Mouse (Mus musculus) hindbrain, embryonic 13.5 days (tissue): ENCODE results near the gene Klhl8. TPM values are rescaled to one million over a fixed set of nuclear protein-coding genes. Genes with fewer than 3 reads are reported as not detected.

Source experiments
- ATAC-seq: fragments of 200-750 bp; cut with Nextera tagmentation; 2 replicates; pipeline ENCODE4 v1.8.0; 2017; ENCODE audit warnings: moderate TSS enrichment; ENCODE audit not compliant: low FRiP score
- H3K27ac ChIP-seq: fragments of 300-500 bp; sonication (generic); 2 replicates; pipeline ENCODE4 v1.5.1; 2015; ENCODE audit warnings: inconsistent platforms, mild to moderate bottlenecking, moderate library complexity
- H3K27me3 ChIP-seq: fragments of 300-500 bp; sonication (generic); 2 replicates; pipeline ENCODE4 v1.6.1; 2015; ENCODE audit warnings: mild to moderate bottlenecking, inconsistent platforms
- H3K36me3 ChIP-seq: fragments of 300-500 bp; sonication (generic); 2 replicates; pipeline ENCODE4 v1.6.1; 2015; ENCODE audit warnings: mild to moderate bottlenecking, inconsistent platforms
- H3K4me1 ChIP-seq: fragments of 300-500 bp; sonication (generic); replicated peaks from 2 replicates; pipeline ENCODE4 v1.6.1; 2015; ENCODE audit warnings: inconsistent platforms
- H3K4me2 ChIP-seq: fragments of 300-500 bp; sonication (generic); 2 replicates; pipeline ENCODE4 v1.6.1; 2015; ENCODE audit warnings: inconsistent platforms, mild to moderate bottlenecking, moderate library complexity
- H3K4me3 ChIP-seq: fragments of 300-500 bp; sonication (generic); 2 replicates; pipeline ENCODE4 v1.5.1; 2015; ENCODE audit warnings: mild to moderate bottlenecking, inconsistent platforms
- H3K9ac ChIP-seq: fragments of 300-500 bp; sonication (generic); 2 replicates; pipeline ENCODE4 v1.6.1; 2015; ENCODE audit warnings: mild to moderate bottlenecking, inconsistent platforms
- H3K9me3 ChIP-seq: fragments of 300-500 bp; sonication (generic); 2 replicates; pipeline ENCODE4 v1.6.1; 2016; ENCODE audit warnings: inconsistent platforms
- WGBS: fragments of 180-500 bp; shearing (Covaris S2); methylation state at CpG from one replicate; pipeline ENCODE4 v1.1.7; 2015; 5-methylcytosine and 5-hydroxymethylcytosine counted together
- polyA plus RNA-seq: library from polyadenylated mRNA; unstranded; fragments of >200 nt; fragmentation: Nextera tagmentation; extraction: Ambion mirVana; gene quantifications from 2 replicates; pipeline ENCODE4 v1.2.1, GENCODE M21; 2015

The Klhl8 gene
- polyA plus RNA-seq, 1 experiment from 2014 or later: 31.9 TPM

DNA sequence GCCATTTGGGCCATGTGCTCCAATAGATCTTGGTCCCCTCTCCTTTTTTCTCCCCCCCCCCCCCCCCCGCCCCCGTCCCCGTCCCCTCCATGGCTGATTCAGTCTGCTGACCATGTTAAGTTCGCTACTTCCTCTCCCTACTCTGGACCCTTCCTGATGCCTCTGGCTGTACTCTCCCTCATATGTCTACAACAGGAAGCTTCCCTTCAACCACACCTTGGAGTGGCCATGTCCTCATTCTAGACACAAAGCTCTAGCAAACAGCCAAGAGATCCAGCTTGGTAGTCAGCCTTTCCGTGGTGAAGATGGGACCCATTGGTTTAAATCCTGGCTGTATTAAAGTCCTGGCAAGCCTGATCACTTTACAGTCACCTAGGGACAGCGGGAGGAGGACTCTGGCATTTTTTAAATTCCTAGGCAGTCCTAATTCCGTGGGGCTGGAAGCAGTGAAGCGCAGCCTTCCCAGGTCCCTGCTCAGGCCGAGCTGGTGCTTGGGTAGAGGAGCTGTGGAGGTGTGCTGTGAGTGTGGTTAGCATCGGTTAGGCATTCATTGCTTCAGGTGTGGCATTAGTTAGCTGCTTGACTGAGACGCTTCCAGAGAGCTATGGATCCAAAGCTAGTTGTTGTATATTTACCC is 74.8 kb downstream of the Klhl8 start:
- Histone ChIP-seq H3K27ac (no peak overlapping the region), H3K4me1 (peaks cover 12% of the 10 kb centered on the region; the same call in 1 of the 2 replicates), H3K9me3 (no peaks in the 10 kb centered on the region), H3K27me3 (no peaks in the 10 kb centered on the region), H3K36me3 (peaks cover 14% of the 10 kb centered on the region; the same call in 1 of the 2 replicates), H3K4me2 (no peak overlapping the region), H3K4me3 (no peak overlapping the region), H3K9ac (no peak overlapping the region)
- 75% methylated on average over 10 of the region's 11 CpGs for WGBS
- no peak for ATAC-seq

DNA sequence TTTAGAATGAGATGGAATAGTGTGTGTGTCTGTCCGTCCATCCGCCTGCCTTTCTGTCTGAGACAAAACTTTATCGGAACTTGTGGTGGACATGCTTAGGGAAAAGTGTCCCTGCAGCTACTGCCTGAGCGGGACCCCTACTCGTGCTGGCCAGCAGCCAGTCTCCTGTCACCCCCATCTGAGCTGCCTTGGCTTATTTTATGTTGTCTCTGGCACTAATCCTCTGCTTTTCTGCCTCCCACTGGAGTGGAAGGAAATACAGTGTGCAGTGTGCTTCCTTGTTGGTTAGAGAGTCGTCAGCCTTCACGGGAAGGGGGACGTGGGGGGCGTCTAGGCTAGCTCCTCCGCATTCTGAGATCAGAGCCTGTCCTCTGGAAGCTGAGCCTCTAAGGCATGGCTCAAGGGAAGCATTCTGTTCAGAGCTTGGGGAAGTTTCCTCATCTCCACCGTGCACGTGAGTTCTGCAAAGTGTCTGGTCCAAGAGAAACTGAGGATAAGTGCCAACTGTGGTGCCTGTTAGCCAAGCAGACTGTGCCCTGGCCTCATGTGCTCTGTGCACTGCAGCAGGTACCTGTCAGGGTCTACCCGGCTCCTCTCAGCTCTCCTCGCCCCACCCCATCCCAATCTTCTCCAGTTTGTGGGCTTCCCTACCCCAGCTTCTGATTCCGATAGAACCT is 75.5 kb downstream of the Klhl8 start:
- Histone ChIP-seq H3K4me3 (no peak overlapping the region), H3K9me3 (no peaks in the 10 kb centered on the region), H3K36me3 (peaks cover 14% of the 10 kb centered on the region; the same call in 1 of the 2 replicates), H3K27me3 (no peaks in the 10 kb centered on the region), H3K4me2 (no peak overlapping the region), H3K9ac (no peak overlapping the region), H3K4me1 (peaks cover 12% of the 10 kb centered on the region; the same call in 1 of the 2 replicates), H3K27ac (no peak overlapping the region)
- 80% methylated on average over 15 of the region's 15 CpGs for WGBS
- no peak for ATAC-seq

DNA sequence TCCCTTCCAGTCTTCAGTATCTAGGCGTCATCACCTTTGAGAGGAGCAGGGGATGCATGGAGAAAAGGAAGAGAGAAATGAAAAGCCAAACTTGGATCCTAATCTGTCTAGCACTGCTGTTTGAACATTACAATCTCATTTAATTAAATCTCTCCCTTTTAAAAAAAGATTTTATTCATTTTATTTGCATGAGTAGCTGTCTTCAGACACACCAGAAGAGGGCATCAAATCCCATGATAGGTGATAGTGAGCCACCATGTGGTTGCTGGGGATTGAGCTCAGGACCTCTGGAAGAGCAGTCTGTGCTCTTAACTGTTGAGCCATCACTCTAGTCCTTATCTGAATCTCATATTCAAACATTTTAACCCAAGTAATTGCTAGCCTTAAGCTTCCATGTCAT is 80.2 kb downstream of the Klhl8 start:
- peaks cover 17% of the 10 kb centered on the region for H3K36me3 ChIP-seq
- no peak overlapping the region for H3K4me2 ChIP-seq
- ATAC-seq: no peak
- no peak overlapping the region for H3K4me3 ChIP-seq
- no peaks in the 10 kb centered on the region for H3K27me3 ChIP-seq
- 100% methylated on average over 1 of the region's 1 CpGs for WGBS
- H3K9ac ChIP-seq: no peak overlapping the region
- H3K9me3 ChIP-seq: no peaks in the 10 kb centered on the region
- 0 out of 2 replicates have a peak, but pooled peaks cover 3% of the 10 kb centered on the region for H3K4me1 ChIP-seq
- no peak overlapping the region for H3K27ac ChIP-seq

DNA sequence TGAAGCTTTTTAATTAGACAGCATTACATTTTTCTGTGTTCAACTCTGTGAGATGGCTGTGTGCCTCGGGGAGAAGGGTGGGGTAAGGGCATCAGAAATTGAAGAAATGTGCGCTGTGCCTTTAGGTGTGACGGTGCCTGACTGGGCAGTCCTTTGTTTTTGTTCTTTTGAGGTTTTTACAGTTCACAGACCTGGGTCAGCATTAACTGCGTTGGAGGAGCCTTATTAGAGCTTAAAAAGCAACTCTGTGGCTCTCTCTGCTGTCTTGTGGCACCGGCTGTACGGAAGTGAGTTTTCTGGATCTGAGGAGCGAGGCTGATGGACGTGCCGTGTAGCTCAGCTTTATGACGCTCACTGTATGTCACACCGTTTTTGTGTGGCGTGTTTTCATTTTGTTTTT is 81.9 kb downstream of the Klhl8 start:
- no peak for ATAC-seq
- no peaks in the 10 kb centered on the region for H3K4me1 ChIP-seq
- no peak overlapping the region for H3K4me3 ChIP-seq
- 77% methylated on average over 12 of the region's 12 CpGs for WGBS
- no peak overlapping the region for H3K27ac ChIP-seq
- no peak overlapping the region for H3K4me2 ChIP-seq
- H3K9ac ChIP-seq: no peak overlapping the region
- H3K9me3 ChIP-seq: no peaks in the 10 kb centered on the region
- no peaks in the 10 kb centered on the region for H3K27me3 ChIP-seq
- H3K36me3 ChIP-seq: peaks cover 11% of the 10 kb centered on the region; the same call in 1 of the 2 replicates

DNA sequence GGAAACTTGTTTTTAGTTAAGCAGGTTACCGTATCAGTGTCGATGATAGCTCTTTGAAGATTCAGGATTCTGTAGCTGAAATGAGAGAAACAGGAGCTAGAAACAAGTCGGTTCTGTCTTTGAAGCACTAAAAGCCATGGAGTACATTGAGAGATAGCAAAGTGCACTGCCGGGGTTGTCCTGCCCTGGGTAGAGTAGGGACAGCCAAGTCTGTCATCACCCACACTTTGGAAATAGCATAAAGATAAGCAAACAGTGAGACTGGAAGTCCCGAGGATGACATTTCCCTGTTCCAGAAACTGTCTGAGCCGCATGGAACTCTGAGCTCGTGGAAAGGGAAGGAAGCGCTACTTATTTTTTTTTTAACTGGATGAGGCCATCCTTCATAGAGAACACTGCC is 82.3 kb downstream of the Klhl8 start:
- Histone ChIP-seq H3K36me3 (peaks cover 7% of the 10 kb centered on the region; the same call in 1 of the 2 replicates), H3K27ac (no peak overlapping the region), H3K4me2 (no peak overlapping the region), H3K27me3 (no peaks in the 10 kb centered on the region), H3K9me3 (no peaks in the 10 kb centered on the region), H3K9ac (no peak overlapping the region), H3K4me3 (no peak overlapping the region), H3K4me1 (no peaks in the 10 kb centered on the region)
- ATAC-seq: no peak
- WGBS: 87% methylated on average over 8 of the region's 8 CpGs

DNA sequence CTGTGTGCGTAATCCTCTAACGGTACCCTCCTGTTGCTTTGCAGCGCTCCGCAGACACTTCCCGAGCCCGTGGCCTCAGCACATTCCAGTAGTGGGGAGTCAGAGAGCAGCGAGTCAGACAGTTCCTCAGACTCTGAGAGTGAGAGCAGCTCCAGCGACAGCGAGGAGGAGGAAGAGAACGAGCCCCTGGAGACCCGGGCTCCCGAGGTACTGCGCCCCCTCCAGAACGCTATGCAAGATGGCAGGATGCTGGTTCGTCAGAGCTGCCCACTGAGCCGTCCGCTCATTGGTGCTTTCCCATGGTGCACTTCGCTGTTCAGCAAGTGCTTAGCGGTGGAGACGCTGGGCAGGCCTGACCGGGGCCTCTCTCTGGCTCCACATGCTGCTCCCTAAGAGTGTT is 82.8 kb downstream of the Klhl8 start:
- Histone ChIP-seq H3K4me2 (no peak overlapping the region), H3K27me3 (no peaks in the 10 kb centered on the region), H3K36me3 (peaks cover 3% of the 10 kb centered on the region; the same call in 1 of the 2 replicates), H3K9me3 (no peaks in the 10 kb centered on the region), H3K4me3 (no peak overlapping the region), H3K27ac (no peak overlapping the region), H3K4me1 (no peaks in the 10 kb centered on the region), H3K9ac (no peak overlapping the region)
- WGBS: 90% methylated on average over 21 of the region's 21 CpGs
- no peak for ATAC-seq

DNA sequence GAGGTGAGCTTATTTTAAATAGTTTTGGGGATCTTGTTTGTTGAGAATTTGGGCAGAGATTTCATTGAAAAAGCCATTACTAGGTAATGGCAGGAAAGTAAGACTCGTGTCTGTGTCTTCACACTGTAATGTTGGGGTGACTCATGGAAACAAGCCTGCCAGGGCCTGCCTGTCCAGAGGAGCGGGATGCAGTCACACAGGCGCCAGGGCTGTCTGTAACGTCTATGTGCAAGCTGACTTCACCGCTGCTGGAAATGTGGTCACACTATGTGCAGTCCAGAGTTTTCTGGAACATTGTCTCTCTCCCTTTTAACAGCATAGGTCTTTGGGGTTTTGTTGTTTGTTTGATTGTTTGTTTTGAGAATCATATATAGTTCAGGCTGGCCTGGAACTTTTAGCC is 88.1 kb downstream of the Klhl8 start:
- ATAC-seq: no peak
- 94% methylated on average over 5 of the region's 5 CpGs for WGBS

DNA sequence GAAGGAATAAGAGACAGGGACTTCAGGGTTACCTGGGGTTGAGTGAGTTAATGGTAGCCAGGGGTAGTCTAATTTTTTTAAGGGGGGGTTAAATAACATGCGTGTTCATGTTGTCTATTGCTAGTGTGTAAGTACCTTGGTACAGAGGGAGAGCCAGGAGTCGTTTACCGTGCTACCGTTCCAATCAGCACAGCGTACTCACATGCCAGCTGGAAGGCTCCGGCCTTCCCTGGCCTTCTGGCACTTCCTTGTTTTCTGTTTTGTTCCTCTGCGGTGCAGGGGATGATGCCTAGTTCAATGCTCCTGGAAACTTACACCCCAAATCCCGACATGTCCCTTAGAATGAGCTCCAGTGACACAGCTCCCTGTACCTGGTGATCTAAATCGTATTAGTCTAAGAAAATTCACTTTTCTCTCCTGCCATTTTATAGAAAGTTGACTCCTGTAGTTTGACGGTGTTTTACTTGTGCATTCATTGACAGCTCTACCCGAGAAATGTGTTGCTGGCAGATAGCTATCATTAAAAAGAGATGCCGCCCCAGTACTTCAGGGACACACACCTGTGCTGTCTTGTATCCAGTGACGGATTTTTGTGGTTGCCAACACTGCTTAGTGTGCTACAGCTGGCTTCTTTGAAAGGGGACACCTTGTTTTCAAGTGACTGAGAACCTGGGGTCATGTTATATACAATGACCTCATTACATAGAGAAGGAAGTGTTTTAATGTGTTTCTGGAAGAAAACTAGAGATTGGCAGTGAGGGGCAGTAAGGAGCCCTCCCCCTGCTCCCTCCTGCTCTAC is 89.4 kb downstream of the Klhl8 start:
- H3K27ac ChIP-seq: no peak overlapping the region
- H3K4me1 ChIP-seq: no peaks in the 10 kb centered on the region
- no peak for ATAC-seq
- 87% methylated on average over 13 of the region's 13 CpGs for WGBS
- no peak overlapping the region for H3K4me3 ChIP-seq
- H3K4me2 ChIP-seq: no peak overlapping the region
- H3K9ac ChIP-seq: no peak overlapping the region
- H3K27me3 ChIP-seq: no peaks in the 10 kb centered on the region
- no peaks in the 10 kb centered on the region for H3K9me3 ChIP-seq
- H3K36me3 ChIP-seq: no peaks in the 10 kb centered on the region

More for the DNA sequence above, 88.1 kb downstream of the Klhl8 start:
- no peak overlapping the region for H3K27ac ChIP-seq
- no peaks in the 10 kb centered on the region for H3K9me3 ChIP-seq
- no peak overlapping the region for H3K4me2 ChIP-seq
- no peaks in the 10 kb centered on the region for H3K36me3 ChIP-seq
- H3K27me3 ChIP-seq: no peaks in the 10 kb centered on the region
- no peak overlapping the region for H3K4me3 ChIP-seq
- H3K4me1 ChIP-seq: no peaks in the 10 kb centered on the region
- H3K9ac ChIP-seq: no peak overlapping the region

DNA sequence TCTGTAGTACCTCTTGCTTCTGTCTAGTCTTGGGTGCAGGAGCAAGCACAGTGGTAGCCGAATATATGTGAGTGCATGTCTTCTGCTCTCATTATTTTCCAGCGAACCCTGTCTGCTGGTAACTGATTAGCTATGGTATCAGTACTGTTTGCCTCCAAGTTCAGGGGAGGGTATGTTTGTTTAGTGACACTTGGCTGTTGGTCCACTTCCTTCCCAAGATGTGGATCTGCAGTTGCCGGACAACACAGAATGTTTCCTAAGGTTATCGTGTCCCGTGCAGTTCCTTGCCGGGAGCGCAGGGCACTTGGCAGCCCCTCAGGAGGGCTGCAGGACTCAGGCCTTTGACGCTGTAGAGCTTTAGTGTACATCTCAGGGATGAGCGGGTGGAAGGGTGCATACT is 90.0 kb downstream of the Klhl8 start:
- no peak for ATAC-seq
- H3K27me3 ChIP-seq: no peaks in the 10 kb centered on the region
- H3K4me2 ChIP-seq: no peak overlapping the region
- no peak overlapping the region for H3K9ac ChIP-seq
- H3K27ac ChIP-seq: no peak overlapping the region
- no peaks in the 10 kb centered on the region for H3K4me1 ChIP-seq
- H3K36me3 ChIP-seq: no peaks in the 10 kb centered on the region
- 88% methylated on average over 9 of the region's 9 CpGs for WGBS
- H3K4me3 ChIP-seq: no peak overlapping the region
- no peaks in the 10 kb centered on the region for H3K9me3 ChIP-seq

DNA sequence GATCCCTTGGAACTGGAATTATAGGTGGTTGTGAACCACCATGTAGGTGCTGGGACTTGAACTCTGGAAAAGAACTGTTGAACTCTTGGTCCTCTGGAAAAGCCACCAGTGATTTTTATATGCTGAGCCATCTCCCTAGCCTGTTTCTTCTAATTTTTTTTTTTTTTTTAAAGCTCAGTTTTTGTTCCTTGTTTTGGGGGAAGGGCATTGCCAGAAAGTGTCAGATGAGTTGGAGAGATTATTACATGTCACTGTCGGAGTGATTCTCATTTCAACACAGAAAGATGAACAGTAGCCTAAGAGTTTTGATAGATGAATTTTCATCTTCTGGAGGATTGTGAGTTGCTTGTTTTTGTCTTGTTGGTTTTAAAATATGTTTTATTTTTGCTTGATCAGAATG is 91.4 kb downstream of the Klhl8 start:
- Histone ChIP-seq H3K4me3 (no peak overlapping the region), H3K27me3 (no peaks in the 10 kb centered on the region), H3K27ac (no peak overlapping the region), H3K4me1 (no peaks in the 10 kb centered on the region), H3K4me2 (no peak overlapping the region), H3K9me3 (no peaks in the 10 kb centered on the region), H3K9ac (no peak overlapping the region), H3K36me3 (no peaks in the 10 kb centered on the region)
- no peak for ATAC-seq
- 91% methylated on average over 1 of the region's 1 CpGs for WGBS

DNA sequence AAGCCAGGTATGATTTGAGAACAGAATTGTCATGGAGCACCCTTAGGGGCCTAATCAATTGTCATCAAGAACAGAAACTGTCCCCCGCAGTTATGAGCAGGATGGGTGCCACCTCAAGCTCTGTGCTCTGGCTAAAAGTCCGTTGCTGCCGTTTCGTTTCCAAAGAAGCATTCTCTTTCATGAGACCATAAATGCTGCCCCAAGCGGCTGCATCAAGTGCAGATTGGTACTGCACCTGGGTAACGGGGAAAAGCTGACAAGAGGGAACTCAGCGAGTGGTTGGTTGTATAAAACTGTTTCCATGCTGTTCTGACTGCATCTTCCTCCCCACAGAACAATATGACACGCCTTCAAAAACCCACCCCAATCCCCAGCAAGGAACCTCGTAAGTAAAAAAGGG is 92.5 kb downstream of the Klhl8 start:
- Histone ChIP-seq H3K27me3 (no peaks in the 10 kb centered on the region), H3K4me1 (no peaks in the 10 kb centered on the region), H3K4me2 (no peak overlapping the region), H3K4me3 (no peak overlapping the region), H3K9me3 (no peaks in the 10 kb centered on the region), H3K9ac (no peak overlapping the region), H3K36me3 (no peaks in the 10 kb centered on the region), H3K27ac (no peak overlapping the region)
- 86% methylated on average over 9 of the region's 9 CpGs for WGBS
- no peak for ATAC-seq

DNA sequence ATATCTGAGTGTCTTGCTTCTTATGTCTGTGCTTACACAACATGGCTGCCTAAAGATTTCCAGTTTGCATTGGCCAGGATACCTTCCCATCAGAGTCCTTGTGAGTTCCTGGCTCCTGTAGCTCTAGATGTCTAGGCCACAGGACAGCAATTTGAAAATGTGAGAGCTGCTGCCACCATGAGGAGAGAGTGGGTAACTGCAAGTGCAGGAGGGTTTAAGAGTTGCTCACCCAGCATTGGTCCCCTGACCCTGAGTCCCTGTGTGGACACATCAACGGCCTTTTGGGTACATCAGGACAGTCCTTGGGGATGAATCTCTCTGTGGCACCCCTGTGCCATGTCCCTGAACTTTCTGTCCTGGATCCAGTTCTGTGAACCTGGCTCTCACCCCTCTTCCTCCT is 93.3 kb downstream of the Klhl8 start:
- Histone ChIP-seq H3K9ac (no peak overlapping the region), H3K27me3 (no peaks in the 10 kb centered on the region), H3K4me1 (no peaks in the 10 kb centered on the region), H3K36me3 (no peaks in the 10 kb centered on the region), H3K27ac (no peak overlapping the region), H3K4me3 (no peak overlapping the region), H3K9me3 (no peaks in the 10 kb centered on the region), H3K4me2 (no peak overlapping the region)
- peak; percentile 46 for ATAC-seq
- 17% methylated on average over 1 of the region's 1 CpGs for WGBS
